Mouse (Mus musculus) neutrophil, adult 5-6 weeks (primary cell): Measurements from ENCODE around the gene Cr2. TPM values are rescaled to one million over a fixed set of nuclear protein-coding genes. Genes with fewer than 3 reads are reported as not detected.
"Not testable (repeated sequence)": the region's sequence is repeated elsewhere in the genome, so short reads cannot be mapped to it uniquely, and the experiment has no call there.

Experiments
- ATAC-seq: fragments of 151-379, 151-347 bp; 2 replicates; pipeline ENCODE4 v1.8.0; 2017; ENCODE audit warnings: mild to moderate bottlenecking, moderate TSS enrichment; ENCODE audit not compliant: insufficient number of reproducible peaks, poor library complexity, low FRiP score, severe bottlenecking; ENCODE audit errors: extremely low read depth
- total RNA-seq: library from RNA; stranded (forward); fragments of 200-1000 nt; gene quantifications from 2 replicates; pipeline ENCODE4 v1.2.3, GENCODE M21; 2017

The Cr2 gene
- total RNA-seq, result 165 and 190 TPM in 2 replicates

DNA sequence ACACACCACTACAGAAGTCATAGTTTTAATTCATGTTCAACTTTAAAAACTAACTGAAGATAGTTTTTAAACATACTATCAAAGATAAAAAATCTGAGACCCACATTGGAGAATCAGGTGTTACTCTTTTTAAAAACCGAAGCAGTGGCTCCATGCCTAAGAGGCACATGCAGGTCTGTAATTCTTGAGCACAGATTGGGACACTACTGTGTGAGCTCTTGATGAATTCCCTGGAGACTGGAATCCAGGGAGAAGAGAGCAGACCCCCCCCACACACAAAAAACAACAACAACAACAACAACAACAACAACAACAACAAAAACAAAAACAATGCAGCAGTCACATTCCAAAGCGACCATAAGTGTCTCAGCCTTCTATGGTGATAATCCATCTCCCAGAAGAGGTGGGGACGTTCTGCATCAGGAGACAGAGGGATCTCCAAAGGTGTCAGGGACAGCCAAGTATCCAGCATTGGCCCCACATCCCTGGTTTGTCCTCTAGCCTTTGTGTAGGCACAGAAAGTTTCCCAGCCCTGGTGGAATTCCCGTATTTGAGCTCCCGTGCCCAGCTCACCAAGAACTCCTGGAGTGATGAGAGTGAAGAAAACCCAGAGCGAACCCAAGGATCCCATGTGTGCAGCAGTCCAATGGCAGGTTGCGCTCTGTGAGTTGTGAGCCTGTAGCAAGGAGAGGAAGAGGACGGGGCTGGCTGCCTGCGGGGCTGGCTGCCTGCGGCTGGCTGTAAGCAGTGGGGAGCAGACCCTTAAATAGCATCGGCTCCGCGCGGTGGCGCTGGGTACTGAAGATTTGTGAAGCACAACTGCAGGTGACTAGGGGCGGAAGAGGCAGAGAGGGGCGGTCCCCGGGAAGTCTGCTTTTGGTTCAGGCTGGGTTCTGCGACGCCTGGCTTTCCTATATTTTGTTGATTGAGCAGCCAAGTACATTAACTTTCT, at the start of gene Cr2:
Gene Cr2 (minus strand): TSS at position 737 of the 952 bp plus-strand sequence.
- ATAC-seq, result peak; percentile 100

DNA sequence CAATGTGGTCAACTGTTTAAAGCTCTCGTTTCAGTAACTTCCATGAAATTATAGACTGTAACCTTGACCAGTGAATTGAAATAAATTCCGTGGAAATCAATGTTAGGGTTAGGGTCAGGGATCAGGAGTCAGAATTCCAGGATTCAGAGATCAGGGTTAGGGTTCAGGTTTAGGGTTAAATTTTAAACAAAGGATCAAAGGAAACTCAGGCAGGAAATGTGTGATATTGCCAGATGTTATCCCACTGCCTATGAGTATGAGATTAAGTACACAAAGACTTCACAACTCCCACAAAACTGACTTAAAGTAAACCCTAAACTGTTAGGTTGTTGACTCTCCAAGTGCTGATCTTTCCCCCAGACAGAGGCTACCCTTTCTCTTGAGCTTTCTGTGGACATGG, 45.3 kb upstream of the Cr2 start:
- no peak for ATAC-seq

DNA sequence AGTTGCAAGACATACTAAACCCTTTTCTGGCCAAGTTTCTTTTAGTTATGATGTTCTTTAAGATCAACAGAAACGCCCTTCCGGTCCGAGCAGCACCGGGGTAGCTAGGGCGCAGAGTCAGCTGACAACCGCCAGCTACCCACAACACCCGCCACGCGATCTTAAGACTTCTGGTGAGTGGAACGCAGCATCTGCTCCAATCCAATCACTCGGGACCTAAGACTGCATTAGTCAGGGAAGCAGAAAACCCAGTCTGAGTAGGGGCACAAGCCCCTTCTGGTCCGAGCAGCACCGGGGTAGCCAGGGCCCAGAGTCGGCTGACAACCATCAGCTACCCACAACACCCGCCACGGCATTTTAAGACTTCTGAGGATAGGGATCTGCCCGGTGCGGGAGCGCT, 36.3 kb upstream of the Cr2 start:
- ATAC-seq, result not testable (repeated sequence)

DNA sequence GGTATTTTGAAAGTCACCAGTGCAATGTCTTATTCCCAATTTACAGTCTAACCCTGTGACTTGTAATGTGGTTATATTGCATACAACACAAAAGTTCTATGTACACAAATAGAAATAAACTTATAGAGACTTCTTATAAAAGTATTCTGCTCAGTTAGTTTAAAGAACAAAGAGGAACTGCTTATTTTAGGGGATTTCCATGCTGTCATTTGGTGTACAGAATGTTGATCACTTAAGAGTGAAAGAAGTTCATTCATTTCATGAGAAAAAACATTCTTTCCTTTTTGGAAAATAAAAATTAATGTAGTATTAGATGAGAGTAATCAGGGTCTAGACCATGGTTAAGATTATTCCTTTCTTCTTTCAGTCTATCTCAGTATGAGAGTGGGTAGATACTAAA, 8.2 kb upstream of the Cr2 start:
- ATAC-seq, result peak; percentile 79

DNA sequence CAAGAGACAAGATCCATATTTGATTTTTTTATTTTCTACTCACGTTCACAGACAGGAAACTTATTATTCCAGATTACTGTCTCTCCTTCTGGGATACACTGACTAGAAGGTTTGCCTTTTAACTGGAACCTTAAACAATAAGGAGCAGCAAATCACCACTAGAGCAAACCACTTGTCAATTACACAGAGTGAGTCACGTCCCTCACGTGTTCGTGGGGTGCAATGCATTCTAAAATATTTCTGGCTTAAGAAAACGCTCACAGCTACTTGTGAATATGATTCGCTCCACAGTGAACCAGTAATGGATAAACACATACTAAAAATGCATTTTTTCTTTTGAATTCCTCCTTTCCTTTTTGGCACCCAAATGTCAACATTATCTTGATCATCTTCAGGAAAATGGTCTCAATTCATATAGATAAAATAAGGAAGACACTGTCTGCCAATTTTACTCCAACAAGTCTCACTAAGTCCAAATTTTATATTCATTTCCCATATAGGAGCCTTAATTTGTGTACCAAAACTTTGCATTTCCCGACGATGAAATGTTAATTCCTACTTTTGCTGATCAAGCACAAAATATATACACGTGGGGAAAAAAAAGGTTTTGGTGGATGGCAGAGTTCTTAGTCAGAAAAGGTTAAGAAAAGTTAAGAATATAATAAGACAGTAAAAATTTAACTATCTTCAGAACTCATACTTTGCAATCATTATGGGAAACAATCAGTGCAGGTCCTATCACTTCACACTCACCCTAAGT, 11.3 kb downstream of the Cr2 start:
- no peak for ATAC-seq

DNA sequence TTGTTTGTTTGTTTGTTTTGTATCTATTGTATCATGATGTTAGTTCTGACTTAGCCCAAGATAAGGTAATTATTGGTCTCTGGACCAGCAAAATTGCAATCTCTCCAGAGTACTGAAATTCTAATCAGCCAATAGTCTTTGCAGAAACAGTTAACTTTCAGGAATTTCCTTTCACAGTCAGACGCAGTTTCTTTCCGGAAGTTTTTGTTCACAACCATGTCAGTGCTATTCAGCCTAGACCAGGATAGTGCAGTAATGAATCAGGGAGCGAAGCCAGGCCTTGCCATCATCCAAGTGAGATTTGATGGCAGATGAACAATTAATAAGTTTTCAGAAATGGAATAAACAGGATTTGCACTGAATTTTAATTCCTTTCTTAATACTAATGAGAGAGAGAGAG, 44.4 kb downstream of the Cr2 start:
- no peak for ATAC-seq

DNA sequence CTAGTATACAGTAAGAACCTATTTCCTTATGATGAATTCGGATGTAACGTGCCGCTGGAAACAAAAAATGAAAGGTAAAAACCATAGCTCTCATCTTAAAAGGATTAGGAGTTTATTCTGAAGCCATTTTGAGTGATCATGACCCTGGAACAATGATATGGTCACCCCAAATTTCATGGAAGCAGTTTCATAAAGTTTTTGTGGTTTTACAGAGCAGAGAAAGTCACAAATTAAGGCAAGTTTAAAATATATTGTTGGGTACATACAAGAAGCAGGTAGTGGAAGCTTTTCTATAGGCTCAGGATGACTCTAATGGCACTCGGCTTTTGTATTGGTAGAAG, 44.9 kb downstream of the Cr2 start:
- ATAC-seq, result no peak

DNA sequence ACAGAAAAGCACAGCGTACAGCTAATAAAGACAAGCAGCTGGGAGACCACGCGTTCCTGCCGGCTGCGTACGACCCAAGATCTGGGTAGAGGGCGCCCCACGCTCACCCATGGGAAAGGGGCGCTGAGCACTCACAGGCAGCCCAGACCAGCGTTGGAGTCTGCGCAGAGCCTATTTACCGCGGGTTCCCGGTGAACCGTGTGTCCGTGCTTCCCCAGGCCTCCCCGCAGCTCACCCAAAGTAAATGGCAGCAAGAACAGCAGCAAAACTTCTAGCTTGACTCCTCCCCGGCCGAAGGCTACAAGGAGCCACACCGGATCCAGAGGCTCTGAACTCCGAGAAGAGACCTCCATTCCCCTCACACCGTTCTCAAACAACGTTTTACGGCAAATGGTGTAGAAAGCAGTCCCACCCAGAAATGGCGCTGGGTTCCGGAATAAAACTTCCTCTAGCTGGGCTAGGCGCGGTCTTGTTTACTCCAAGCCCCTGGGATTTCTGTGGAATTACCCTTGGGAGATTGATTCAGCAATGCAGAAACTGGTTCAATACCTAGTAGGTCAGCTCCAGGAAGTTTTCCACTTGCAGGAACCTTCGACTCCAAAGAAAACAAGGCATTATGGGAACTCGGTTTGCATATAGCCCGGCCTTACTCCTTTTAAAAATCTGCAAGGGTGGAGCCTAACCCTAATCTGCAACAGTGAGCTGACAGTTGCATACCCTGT, 45.4 kb downstream of the Cr2 start, which contains the start of gene Cr1l:
Gene Cr1l (minus strand): TSS at position 634 of the 722 bp plus-strand sequence.
- peak; percentile 92 for ATAC-seq

DNA sequence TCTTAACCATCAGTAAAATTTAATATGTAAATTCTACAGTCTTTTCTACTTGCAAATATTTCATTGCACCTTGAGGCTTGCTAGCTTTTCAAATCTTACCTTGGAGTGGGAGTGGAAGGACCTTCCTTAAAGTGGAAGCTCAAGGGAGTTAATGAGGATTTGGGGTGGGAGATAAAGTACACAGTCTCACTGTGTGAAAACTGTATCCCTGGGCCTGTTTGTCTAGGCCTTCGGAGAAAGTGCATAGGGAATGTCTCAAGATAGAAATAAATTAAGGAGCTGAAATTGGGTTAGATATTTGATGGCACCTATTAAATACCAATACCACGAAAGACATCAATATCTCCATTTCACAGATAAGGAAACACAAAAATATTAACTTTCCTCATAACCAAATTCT, 46.0 kb downstream of the Cr2 start:
- ATAC-seq, result no peak

DNA sequence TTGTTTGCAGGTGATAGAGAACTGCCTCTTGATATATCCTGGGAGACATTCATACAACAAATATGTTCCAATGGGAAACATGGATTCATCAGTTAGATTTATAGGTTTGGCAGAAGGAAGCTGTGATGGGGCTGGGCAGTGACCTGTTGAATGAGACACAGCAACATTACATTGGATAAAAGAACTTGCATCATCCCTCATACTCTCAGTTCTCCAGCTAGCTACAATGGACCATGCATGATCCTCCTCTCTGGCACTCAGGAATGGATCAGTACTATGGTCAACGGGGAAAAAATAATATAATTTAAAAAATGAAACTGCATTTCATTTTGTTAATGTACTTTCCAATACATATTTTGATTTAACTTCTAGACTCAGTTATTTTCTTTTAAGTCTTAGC, 46.6 kb downstream of the Cr2 start:
- ATAC-seq, result no peak

DNA sequence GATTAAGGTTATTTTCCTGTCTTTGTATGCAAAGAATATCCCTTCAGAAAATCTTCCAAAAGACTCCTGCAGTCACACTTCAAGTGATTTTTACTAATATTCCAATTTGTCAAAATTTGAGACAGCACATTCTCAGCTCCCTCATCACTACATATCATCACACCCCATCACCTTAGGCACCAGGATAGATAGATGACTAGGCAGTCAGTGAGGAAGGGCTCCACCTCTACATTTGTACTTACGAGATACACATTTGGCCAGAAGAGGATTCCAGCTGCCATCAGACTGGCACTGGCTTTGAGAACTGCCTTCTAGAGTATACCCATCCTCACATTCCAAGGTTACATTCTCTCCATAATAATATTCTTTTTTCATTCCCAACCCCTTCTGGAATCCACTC, 62.1 kb downstream of the Cr2 start:
- no peak for ATAC-seq

DNA sequence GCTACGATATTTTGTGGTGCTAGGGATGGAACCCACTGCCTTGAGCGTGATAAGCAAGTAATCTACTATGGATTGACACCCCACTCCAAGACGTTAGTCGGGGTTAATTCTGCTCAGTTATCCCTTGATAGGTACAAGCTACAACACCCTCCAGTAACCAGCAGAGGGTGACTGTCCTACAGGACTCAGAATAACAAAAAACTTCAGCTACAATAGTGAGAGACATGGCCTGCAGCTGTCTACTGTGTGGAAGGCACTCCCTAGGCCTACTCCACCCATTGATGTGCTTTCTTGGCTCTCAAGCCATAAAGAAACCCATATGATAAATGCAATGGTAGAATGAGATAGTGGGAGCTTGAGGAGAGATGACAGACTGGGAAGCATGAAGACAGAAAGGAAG, 62.9 kb downstream of the Cr2 start:
- ATAC-seq, result no peak

DNA sequence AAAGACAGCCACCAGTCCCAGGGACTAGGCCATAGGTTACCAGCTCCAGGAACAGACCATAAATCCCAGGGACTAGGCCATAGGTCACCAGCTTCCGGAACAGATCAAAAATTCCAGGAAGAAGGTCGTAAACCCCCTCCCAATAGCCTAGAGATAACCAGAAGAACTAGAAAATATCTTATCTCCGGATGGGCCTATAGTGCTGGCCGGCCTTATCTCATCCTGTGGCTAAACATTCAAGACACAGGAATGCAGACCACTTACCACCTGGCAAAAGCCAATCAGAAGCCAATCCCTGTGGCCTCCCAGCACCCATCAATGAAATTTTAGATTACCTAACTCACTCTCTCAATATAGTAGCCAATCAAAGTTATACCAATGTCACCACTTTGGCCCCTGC, 75.8 kb downstream of the Cr2 start:
- no peak for ATAC-seq

DNA sequence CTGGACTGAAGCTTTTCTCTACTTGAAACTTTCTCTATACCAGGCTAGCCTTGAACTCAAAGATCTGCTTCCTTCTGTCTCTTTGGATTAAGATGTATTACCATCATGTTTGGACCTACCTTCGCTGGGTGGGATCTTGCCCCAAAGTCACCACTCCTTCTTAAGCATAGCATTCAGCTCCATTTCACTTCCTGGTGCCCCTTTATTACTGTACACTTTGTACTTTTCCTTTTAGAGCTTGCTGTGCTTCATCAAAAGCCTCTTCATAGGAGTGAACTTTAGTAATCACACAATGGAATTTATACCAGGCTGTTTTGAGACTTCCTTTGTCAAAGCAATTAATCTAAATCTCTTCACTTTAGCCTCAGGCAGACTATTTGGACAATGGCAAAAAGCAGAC, 78.5 kb downstream of the Cr2 start:
- no peak for ATAC-seq

DNA sequence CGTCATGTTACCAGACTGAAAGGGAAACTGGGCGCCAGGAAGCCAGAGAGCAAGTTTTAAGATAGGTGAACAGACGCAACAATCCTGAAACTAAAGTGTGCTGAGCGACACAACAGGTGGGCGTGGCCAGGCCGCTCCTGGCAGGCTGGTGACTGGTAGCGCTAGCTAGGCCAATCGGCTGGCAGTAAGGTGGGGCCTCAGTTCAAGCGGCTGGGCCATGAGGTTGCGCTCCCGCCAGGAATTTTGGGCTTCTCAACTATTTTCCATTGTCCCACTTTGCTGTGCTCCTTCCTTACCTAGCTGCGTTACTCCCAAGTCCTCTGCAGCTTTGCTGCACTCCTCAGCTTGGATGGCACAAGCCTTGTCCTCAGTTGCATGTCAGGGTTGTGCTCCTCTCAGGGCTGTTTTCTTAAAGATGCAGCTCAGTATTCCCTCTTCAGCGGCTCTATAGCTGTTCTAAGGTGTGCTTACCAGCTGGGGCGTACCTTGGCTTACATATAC, 84.2 kb downstream of the Cr2 start, which contains the start of gene Cd46:
Gene Cd46 (minus strand): TSS at position 30 of the 501 bp plus-strand sequence.
- peak; percentile 90 for ATAC-seq

DNA sequence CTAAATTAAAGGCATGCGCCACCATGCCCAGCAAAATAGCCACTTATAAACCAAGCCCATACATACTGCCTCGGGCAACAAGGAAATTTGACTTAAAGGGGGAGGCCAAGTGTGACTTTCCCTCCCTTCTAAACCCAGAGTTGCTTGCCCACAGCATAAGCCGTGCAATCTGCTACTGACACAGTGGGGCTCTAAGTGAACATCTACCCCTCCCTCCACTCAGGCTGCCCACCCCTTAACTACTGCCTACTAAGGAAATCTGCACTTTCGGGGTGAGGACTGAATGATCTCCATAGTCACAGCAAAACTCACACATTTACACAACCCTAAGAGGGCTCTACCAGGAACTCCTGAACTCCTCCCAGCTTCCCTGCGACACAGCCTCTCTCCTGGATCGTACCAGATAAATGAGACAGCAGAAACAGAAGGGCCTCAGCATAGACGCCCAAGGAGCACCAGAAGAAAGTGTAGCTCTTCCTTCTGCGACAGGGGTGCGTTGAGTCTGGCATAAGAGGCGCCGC, 84.8 kb downstream of the Cr2 start:
- ATAC-seq, result no peak; the same call in none of the 2 replicates
